Mouse (Mus musculus) brain, embryonic 14.5 days (tissue): Measurements from ENCODE around the gene Synj2bp.

Experiments
- CTCF ChIP-seq: fragments of 200-500 bp; IDR thresholded peaks from 2 replicates; pipeline ENCODE4 v1.5.1; 2012; ENCODE audit warnings: inconsistent platforms, mild to moderate bottlenecking, moderate library complexity, borderline replicate concordance; ENCODE audit not compliant: insufficient read depth, insufficient read length; ENCODE audit errors: extremely low read depth
- POLR2A ChIP-seq: fragments of 200-500 bp; IDR thresholded peaks from 2 replicates; pipeline ENCODE4 v1.6.1; 2012; ENCODE audit warnings: mild to moderate bottlenecking, inconsistent platforms, borderline replicate concordance; ENCODE audit not compliant: poor library complexity, insufficient read depth, insufficient read length, severe bottlenecking; ENCODE audit errors: extremely low read depth

DNA sequence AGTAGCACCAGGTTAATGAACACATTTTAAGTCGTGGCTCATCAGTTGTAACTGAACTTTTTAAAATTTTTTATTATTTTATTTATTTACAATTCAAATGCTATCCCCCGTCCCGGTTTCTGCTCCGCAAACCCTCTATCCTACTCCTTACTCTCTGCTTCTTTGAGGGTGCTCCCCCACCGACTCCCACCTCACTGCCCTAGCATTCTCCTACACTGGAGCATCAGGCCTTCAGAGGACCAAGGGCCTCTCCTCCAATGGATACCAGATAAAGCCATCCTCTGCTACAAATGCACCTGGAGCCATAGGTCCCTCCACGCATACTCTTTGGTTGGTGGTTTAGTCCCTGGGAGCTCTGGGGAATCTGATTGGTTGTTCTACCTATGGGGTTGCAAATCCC lies 47.4 kb downstream of the Synj2bp start:
- TF ChIP-seq POLR2A (no peak), CTCF (no peak)
